Mouse (Mus musculus) stomach, embryonic 16.5 days (tissue): Measurements from ENCODE around the gene Dnah14. TPM values are rescaled to one million over a fixed set of nuclear protein-coding genes. Genes with fewer than 3 reads are reported as not detected.

Experiments
- ATAC-seq: fragments of 200-750 bp; cut with Nextera tagmentation; 2 replicates; pipeline ENCODE4 v1.8.0; 2017; ENCODE audit warnings: moderate number of reproducible peaks, moderate TSS enrichment; ENCODE audit not compliant: insufficient read depth, low FRiP score
- H3K27ac ChIP-seq: fragments of 300-500 bp; sonication (generic); 2 replicates; pipeline ENCODE4 v1.5.1; 2014; ENCODE audit warnings: low read length
- H3K27me3 ChIP-seq: fragments of 300-500 bp; sonication (generic); 2 replicates; pipeline ENCODE4 v1.6.1; 2014; ENCODE audit warnings: low read length, control low read depth, mixed read lengths; ENCODE audit not compliant: control insufficient read depth, insufficient read depth
- H3K36me3 ChIP-seq: fragments of 300-500 bp; sonication (generic); 2 replicates; pipeline ENCODE4 v1.6.1; 2014; ENCODE audit warnings: low read length; ENCODE audit not compliant: control insufficient read depth, insufficient read depth
- H3K4me1 ChIP-seq: fragments of 300-500 bp; sonication (generic); 2 replicates; pipeline ENCODE4 v1.6.1; 2014; ENCODE audit warnings: low read length, control low read depth, mixed read lengths; ENCODE audit not compliant: control insufficient read depth, insufficient read depth
- H3K4me2 ChIP-seq: fragments of 300-500 bp; sonication (generic); 2 replicates; pipeline ENCODE4 v1.6.1; 2014; ENCODE audit warnings: low read depth, low read length, mixed read lengths
- H3K4me3 ChIP-seq: fragments of 300-500 bp; sonication (generic); replicated peaks from 2 replicates; pipeline ENCODE4 v1.5.1; 2014; ENCODE audit warnings: mild to moderate bottlenecking, low read length
- H3K9ac ChIP-seq: fragments of 300-500 bp; sonication (generic); 2 replicates; pipeline ENCODE4 v1.6.1; 2014; ENCODE audit warnings: low read length
- H3K9me3 ChIP-seq: fragments of 300-500 bp; sonication (generic); replicated peaks from 2 replicates; pipeline ENCODE4 v1.6.1; 2016; ENCODE audit warnings: low read length, control low read depth; ENCODE audit not compliant: control insufficient read depth
- WGBS: fragments of 180-500 bp; shearing (Covaris S2); extraction: QIAGEN DNeasy Blood & Tissue Kit; methylation state at CpG from one replicate; pipeline ENCODE4 v1.1.7; 2014; 5-methylcytosine and 5-hydroxymethylcytosine counted together
- polyA plus RNA-seq: library from polyadenylated mRNA; unstranded; fragments of >200 nt; fragmentation: Nextera tagmentation; extraction: Ambion mirVana; gene quantifications from 2 replicates; pipeline ENCODE4 v1.2.1, GENCODE M21; 2015

The Dnah14 gene
- polyA plus RNA-seq, 1 experiment from 2014 or later: 1.4 TPM

GRCm38 (mm10) chr1:181841864-181842672 lies 265.7 kb downstream of the Dnah14 start:
- Histone ChIP-seq H3K36me3 (no peaks in the 10 kb centered on the region), H3K27ac (peak overlapping the region; percentile 98), H3K4me2 (peak overlapping the region; percentile 87), H3K27me3 (no peaks in the 10 kb centered on the region), H3K4me3 (peak overlapping the region; percentile 91), H3K4me1 (peaks cover 26% of the 10 kb centered on the region), H3K9me3 (no peaks in the 10 kb centered on the region), H3K9ac (peak overlapping the region; percentile 96)
- ATAC-seq: peak; percentile 98
- under 1% methylated on average over 113 of the region's 113 CpGs for WGBS

GRCm38 (mm10) chr1:181842781-181843180 lies 266.4 kb downstream of the Dnah14 start, which contains the start of gene Lbr:
Gene Lbr (minus strand): TSS chr1:181843046.
- Histone ChIP-seq H3K36me3 (no peaks in the 10 kb centered on the region), H3K4me1 (peaks cover 26% of the 10 kb centered on the region), H3K9me3 (no peaks in the 10 kb centered on the region), H3K27me3 (no peaks in the 10 kb centered on the region), H3K4me3 (peak within 1 kb of the TSS; percentile 91), H3K27ac (peak within 1 kb of the TSS; percentile 98), H3K4me2 (peak within 1 kb of the TSS; percentile 87), H3K9ac (peak within 1 kb of the TSS; percentile 96)
- no peak for ATAC-seq
- WGBS: 1% methylated on average over 14 of the region's 14 CpGs

- H3K9ac ChIP-seq: no peak overlapping the region
- WGBS: 83% methylated on average over 15 of the region's 15 CpGs
- H3K4me3 ChIP-seq: no peak overlapping the region
- no peak for ATAC-seq
- no peaks in the 10 kb centered on the region for H3K9me3 ChIP-seq
- H3K27ac ChIP-seq: no peak overlapping the region
- no peaks in the 10 kb centered on the region for H3K36me3 ChIP-seq
- no peaks in the 10 kb centered on the region for H3K27me3 ChIP-seq
- H3K4me2 ChIP-seq: no peak overlapping the region
- H3K4me1 ChIP-seq: peaks cover 17% of the 10 kb centered on the region
Measured at GRCm38 (mm10) chr1:181844874-181845547, 268.7 kb downstream of the Dnah14 start.

- Histone ChIP-seq H3K27ac (no peak overlapping the region), H3K9me3 (no peaks in the 10 kb centered on the region), H3K4me1 (peaks cover 10% of the 10 kb centered on the region), H3K36me3 (no peaks in the 10 kb centered on the region), H3K27me3 (no peaks in the 10 kb centered on the region), H3K9ac (no peak overlapping the region), H3K4me2 (no peak overlapping the region), H3K4me3 (no peak overlapping the region)
- ATAC-seq: no peak
- WGBS: 83% methylated on average over 3 of the region's 3 CpGs
Measured at GRCm38 (mm10) chr1:181845767-181846166, 269.4 kb downstream of the Dnah14 start.

- no peaks in the 10 kb centered on the region for H3K36me3 ChIP-seq
- H3K9me3 ChIP-seq: no peaks in the 10 kb centered on the region
- no peak overlapping the region for H3K4me3 ChIP-seq
- no peak overlapping the region for H3K27ac ChIP-seq
- 82% methylated on average over 3 of the region's 3 CpGs for WGBS
- H3K4me2 ChIP-seq: no peak overlapping the region
- H3K27me3 ChIP-seq: no peaks in the 10 kb centered on the region
- H3K4me1 ChIP-seq: peaks cover 7% of the 10 kb centered on the region; the same call in 1 of the 2 replicates
- no peak overlapping the region for H3K9ac ChIP-seq
- ATAC-seq: no peak
Measured at GRCm38 (mm10) chr1:181847396-181847795, 271.0 kb downstream of the Dnah14 start.

- WGBS: 83% methylated on average over 1 of the region's 1 CpGs
- peaks cover 4% of the 10 kb centered on the region for H3K4me1 ChIP-seq
- H3K27ac ChIP-seq: no peak overlapping the region
- H3K36me3 ChIP-seq: no peaks in the 10 kb centered on the region
- no peak overlapping the region for H3K4me3 ChIP-seq
- H3K4me2 ChIP-seq: no peak overlapping the region
- no peak overlapping the region for H3K9ac ChIP-seq
- H3K27me3 ChIP-seq: no peaks in the 10 kb centered on the region
- no peaks in the 10 kb centered on the region for H3K9me3 ChIP-seq
- ATAC-seq: no peak
Measured at GRCm38 (mm10) chr1:181848210-181848609, 271.9 kb downstream of the Dnah14 start.

GRCm38 (mm10) chr1:181850441-181850840 lies 274.1 kb downstream of the Dnah14 start:
- Histone ChIP-seq H3K27me3 (no peaks in the 10 kb centered on the region), H3K9ac (no peak overlapping the region), H3K4me3 (no peak overlapping the region), H3K9me3 (no peaks in the 10 kb centered on the region), H3K4me1 (peaks cover 7% of the 10 kb centered on the region; the same call in 1 of the 2 replicates), H3K36me3 (no peaks in the 10 kb centered on the region), H3K4me2 (no peak overlapping the region), H3K27ac (no peak overlapping the region)
- WGBS: 72% methylated on average over 4 of the region's 4 CpGs
- ATAC-seq: no peak

- peaks cover 7% of the 10 kb centered on the region; the same call in 1 of the 2 replicates for H3K4me1 ChIP-seq
- ATAC-seq: no peak
- no peaks in the 10 kb centered on the region for H3K27me3 ChIP-seq
- no peak overlapping the region for H3K4me2 ChIP-seq
- no peak overlapping the region for H3K4me3 ChIP-seq
- H3K27ac ChIP-seq: 0 out of 2 replicates have a peak overlapping the region, but pooled peaks have one; percentile 20
- H3K9ac ChIP-seq: no peak overlapping the region
- WGBS: 77% methylated on average over 12 of the region's 12 CpGs
- no peaks in the 10 kb centered on the region for H3K36me3 ChIP-seq
- no peaks in the 10 kb centered on the region for H3K9me3 ChIP-seq
Measured at GRCm38 (mm10) chr1:181851521-181852310, 275.4 kb downstream of the Dnah14 start.
